Mouse (Mus musculus): ENCODE measurements around the gene Fam155a.

Gene Fam155a

DNA sequence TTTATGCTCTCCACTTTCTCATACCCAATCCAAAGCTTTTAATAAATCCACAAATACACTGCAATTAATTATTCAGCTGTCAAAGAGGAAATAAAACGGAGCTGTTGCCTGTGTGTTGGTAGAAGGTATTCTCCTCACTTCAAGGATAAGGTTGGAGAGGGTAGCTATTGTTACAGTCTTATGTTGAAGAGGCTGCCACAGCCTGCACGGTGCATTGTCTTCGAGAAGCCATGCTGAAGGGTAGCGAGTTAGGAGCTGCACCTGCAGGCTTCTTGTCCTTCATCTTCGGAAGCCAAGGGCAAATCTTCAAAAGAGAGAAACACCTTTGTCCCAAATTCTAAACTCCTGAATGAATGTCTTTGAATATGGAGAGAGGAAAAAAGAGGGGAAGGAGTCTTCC, 288.4 kb downstream of the Fam155a start:
- no peak for DNase-seq (ENCODE audit: low spot score)

DNA sequence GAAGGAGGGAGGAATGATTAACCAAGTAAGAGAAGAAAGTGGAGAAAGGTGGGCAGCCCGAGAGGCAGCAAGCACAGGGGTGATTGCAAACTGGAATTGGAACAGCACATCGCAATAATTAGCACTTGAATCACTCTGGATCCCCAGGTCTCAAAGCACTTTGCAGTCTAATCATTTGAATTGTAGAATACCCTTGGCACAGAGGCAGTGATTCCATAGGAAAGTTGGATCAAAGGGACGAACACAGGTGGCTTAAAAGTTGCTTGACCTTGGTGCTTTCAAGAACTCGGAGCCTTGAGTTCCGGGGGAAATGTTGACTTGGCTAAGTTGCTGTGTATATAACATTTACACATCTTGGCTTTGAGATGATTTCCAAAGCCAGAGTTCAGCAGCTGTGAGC, 299.7 kb downstream of the Fam155a start:
- DNase-seq (ENCODE audit: low spot score), result no peak

DNA sequence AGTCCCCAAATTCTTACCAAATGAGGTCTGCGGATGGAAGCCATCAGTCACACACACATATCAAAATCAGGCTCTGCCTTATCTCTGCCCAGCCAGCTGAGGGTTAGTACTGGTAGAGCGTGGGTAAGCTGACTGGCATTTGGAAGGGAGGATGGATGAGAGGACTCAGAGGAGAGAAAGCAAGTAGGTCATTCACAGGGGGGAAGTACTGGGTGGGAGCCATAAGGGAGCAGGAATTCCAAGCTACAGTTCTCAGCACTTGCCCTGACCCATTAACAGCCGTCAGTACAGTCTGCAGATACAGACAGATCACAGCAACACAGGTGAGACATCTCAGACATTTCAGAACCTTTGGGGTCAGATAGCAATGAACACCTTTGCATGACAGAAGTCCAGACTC, 300.8 kb downstream of the Fam155a start:
- DNase-seq (ENCODE audit: low spot score), result no peak

DNA sequence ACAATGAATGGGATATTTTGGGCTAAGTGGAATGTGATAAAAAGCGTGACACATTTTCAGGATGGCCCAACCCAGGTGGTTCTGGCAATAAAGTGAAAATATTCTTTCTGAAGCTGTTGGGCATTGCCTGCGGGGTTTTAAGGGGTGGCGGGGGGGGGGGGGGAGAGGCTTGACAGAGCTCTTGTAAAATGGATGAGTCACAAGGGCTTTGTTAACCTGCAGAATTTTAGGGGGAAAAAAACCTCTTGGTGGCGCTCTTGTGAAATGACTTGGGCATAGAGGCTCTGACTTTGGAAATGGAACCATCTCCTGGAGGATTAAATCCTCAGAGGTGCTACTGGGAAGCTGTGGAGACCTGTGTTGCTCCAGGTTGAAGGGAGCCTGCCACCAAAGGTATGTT, 309.9 kb downstream of the Fam155a start:
- DNase-seq (ENCODE audit: low spot score), result no peak

DNA sequence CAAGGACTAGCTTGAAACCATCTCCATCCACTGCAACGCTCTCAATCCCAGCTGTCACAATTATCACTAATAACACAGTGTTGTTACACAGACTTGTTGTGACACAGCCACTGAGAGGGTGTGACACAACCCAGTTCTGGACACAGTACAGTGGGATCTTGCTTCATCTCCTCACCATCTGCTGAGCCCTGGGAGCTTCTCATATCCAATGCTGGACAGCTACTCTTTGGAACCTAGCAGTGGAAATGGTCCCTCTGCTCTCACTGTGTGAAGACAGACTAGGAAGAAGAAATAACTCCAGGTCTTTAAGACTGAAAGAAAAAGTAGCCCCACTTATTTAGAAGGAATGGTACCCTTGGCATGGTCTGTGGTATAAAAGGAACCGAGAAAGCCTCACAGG, 310.3 kb downstream of the Fam155a start:
- no peak for DNase-seq (ENCODE audit: low spot score)

DNA sequence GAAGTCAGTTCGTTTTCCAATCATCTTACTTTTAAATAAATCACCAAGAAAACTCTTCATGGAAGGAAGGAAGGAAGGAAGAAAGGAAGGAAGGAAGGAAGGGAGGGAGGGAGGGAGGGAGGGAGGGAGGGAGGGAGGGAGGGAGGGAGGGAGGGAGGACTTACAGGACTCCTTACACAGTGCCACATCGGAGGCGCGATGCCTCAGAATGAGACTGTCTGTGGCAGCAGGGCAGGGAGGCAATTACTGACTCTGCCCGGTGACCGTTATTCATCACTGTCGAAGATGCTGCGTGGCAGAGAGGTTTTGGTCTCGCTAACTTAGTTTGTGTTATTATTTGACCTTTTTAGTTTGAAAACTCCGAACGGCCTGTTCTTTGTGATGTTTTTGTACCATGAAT, 312.3 kb downstream of the Fam155a start:
- no peak for DNase-seq (ENCODE audit: low spot score)

DNA sequence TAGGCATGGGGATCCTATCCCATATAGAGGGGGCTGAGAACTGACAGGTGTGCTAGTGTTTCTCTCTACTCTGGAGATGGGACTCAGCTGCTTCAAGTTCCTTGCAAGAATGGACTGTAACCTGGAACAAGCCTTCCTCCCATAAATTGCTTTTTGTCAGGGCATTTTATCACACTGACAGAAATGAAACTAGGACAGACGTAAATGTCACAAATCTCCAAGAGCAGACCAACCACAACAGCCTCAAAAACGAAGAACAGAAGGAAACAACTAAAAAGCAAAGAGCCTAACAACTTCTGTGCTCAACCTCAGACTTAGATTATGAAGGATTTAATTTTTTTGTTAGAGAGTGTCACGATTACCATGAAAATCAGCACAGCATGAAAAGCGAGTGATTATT, 315.8 kb downstream of the Fam155a start:
- DNase-seq (ENCODE audit: low spot score), result no peak

DNA sequence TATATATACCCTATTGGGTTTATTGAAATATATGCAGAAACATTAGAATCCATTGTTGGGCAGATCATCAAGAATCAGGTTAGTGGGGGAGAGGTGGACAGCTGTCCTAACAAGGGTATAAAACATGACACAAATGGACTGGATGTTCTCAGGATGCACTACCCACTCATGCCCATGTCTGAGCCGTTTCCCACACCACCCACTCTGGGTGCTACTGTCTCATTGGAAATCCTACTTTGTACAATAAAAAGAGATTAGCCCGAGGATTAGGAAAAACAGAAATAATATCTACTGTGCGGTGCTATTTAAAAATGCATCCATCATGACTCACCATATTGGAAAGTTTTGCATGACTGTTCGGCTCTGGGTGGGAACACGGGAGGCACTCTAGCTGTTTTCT, 317.2 kb downstream of the Fam155a start:
- no peak for DNase-seq (ENCODE audit: low spot score)

DNA sequence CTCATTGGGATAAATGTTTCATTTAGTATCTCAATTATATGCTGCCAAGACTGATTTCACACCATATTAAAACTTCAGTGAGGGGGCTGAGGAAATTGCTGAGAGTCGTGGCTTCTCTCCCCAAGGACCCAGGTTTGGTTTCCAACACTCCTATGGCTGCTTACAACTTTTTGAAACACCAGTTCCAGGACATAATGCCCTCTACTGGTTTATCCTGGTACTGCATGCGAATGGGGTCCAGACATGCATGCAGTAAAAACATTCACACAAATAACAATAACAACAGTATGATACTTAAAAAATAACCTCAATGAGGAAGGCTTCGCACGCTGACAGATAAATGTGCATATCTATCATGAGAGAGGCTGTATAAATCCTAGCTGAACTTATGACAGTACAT, 319.4 kb downstream of the Fam155a start:
- peak; percentile 15 for DNase-seq (ENCODE audit: low spot score)

DNA sequence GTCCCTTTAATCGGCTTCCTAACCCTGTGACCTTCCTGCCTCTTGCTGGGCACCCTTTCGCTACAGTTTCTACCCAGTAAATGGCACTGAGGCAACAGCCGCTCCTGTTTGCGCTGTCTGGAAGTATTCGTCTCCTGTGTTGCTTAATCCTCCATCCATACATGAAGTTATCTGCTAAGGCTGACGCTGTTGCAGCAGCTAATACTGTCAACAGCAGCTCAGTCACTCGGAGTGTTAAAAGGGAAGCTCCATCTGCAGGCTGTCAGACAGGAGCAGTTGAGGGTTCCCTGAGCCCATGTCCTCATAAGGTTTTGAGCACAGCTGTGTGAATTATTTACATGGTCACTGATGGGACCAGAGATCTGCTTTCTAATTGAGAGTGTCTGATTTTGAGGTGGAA, 322.3 kb downstream of the Fam155a start:
- DNase-seq (ENCODE audit: low spot score), result no peak

DNA sequence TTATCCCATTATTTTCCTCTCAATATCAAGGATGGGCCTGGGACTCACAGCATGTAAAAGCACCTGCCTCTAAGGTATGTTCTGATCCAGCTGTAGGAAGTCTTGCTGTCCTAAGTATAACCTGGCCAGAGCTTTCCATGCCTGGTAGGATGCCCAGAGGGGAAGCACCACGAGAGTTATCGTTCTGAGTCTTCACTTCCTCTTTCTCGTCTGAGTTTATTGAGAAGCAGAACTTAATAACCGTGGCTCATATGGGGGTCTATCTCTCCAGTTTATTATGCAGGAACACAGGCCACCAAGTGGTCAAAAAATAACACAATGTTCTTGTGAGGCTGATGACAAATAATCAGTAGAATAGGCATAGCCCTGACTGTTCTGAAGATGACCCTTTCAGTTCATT, 333.1 kb downstream of the Fam155a start:
- no peak for DNase-seq (ENCODE audit: low spot score)

DNA sequence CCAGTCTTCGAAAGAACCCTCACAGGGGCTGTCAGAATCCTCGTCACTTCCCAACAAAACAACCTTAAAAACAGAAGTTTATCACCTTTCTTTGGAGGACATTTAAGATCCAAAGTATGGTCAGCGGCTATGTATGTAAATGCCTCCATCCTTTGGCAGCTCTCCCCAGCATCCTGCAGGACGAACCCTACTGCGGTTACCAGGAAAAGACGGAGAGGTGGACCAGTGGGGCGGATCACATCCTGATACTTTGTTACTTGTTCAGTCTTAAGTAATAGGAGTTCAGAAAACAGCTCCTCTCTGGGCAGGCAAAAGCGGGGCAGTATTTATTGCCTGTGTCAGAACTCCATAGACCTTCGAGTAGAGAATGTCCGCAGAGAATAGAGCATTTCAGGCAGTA, 335.5 kb downstream of the Fam155a start:
- DNase-seq (ENCODE audit: low spot score), result peak; percentile 27

DNA sequence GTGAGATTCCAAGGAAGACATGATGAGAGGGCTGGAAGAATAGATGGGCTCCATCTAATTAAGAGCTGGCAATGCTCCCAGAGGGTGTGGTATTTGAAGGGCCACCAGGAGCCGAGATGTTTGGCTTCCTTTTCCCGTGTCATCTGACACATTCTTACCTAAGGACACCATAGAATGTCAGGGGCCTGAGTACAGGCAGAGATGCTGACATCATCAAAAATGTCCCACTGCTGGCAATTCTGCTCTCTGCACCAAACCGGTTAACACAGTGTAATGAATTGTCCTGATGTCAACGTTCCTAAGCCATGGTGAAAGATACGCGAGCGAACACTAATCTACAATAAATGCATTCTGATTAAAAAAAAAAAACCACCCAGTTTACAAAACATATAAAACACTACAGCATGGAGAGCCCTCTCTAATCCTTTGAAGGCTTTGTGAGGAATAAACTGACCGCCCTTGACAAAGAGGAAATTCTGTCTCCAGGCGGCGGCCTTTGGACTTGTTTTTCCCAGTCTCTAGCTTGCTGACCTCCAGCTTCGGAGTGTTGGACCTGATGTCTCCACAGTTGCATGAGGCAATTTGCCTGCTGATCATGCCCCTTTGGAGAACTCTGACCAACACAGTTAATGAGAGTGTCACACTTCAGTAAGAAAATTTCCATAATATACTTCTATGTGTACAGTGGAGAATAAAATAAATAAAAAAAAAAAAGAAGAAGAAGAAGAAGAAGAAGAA, 338.2 kb downstream of the Fam155a start:
- DNase-seq (ENCODE audit: low spot score), result no peak

DNA sequence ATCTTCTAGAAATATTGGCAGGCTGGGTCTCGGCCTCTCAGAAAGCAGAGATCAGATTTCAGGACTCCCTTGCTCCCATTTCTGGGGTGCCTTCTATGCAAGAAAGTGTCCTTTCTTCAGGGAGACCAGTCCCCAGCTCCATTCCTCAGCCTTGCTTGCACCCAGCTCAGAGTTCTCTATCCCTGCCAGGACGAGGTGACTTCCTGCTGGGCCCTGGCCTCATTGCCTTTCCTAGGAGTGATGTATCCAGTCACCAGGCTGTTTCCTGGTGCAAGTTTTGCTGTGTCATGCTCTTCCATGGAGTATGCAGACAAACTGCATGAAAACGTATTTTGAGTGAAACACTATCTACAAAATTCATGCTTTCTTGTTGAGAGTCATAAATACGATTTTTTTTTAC, 342.1 kb downstream of the Fam155a start:
- no peak for DNase-seq (ENCODE audit: low spot score)

DNA sequence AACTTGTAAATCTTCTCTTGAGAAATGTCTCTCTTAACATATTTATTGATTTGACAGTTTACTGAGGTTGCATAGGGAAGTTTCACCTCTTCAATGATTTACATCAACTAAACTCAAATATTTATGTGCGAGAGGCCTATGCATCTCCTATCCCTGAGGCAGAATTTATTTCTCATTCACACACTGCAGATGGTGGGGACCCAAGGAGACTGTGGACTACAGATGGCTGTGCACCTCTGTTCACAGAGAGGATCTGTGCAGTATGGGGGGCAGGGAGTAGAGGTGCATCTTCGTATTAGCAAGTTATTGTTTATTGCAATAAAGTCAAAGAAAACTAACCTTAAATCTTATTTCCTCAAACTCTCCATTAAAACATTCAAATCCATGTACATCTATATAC, 346.9 kb downstream of the Fam155a start:
- no peak for DNase-seq (ENCODE audit: low spot score)

DNA sequence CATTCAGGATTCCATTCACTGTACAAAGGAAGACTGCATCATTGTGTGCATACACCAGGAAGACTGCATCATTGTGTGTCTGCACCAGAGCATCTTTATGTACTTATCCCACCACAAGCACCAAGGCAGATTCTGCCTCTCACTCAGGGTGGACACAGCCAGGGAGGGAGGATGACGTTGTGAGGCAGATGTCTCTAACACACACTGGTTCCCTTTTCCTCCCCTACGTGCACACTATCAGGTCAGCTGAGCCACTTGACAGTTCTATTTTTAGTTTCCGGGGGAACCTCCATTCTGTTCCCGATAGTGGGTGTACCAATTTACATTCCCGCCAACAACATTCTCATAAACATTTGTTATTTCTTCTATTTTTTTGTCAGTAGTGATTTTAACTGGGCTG, 347.4 kb downstream of the Fam155a start:
- no peak for DNase-seq (ENCODE audit: low spot score)

DNA sequence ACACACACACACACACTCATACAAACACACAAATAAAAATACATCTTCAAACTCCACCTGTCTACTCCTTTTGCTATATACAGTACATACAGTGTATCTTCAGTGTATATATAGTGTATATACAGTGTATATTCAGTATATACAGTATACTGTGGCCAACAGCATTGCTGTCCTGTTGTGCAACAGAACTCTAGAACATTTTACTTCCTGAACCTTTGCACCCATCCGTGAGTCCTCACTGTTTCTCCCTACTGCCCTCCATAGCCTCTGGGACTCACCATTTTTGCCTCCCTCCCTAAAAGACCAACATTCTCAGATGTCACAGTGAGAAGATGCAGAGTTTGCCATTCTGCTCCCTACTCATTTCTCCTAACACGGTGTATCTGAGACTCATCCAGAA, 347.8 kb downstream of the Fam155a start:
- no peak for DNase-seq (ENCODE audit: low spot score)

DNA sequence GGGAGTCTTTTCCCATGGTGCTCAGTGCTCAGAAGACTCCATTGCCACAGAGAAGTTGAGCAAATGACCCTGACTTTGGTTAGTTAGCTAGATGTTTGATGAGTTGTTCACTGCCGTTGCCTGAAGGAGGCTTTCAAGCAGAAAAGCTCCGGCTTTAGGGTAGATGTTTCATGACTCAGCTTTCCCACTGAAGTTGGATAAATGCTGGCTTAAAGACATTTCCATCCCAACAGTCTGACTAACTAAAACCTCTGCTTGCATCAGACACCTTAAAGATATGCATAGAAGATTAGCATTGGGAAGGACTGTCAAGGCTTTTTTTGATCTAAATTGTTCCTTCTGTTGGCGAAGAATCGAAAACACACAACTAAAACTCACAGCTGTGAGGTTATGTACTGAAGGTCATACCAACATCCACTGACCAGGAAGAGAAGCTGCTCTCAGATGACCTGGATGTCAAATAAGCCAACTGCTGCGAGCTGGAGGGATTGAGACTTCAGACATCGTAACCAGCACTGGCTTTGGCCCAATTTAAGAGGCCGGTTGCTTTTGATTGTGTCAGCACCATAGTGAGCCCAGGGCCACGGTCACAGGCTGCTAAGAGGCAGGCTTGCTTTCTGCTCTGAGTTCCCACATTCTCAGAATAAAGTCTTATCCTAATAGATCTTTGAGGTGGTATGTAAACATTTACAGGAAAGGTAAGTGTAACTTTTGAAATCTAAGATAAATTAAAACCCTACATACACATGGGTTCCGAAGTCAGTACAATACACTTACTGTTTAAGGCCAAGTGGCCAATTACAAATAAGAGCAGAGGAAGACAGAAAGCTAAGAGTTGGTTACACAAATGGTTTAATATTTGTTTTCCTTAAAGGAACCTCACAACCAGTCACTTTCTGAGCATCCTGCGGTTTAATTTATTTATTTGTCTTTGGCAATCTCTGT, 351.8 kb downstream of the Fam155a start:
- no peak for DNase-seq (ENCODE audit: low spot score)

DNA sequence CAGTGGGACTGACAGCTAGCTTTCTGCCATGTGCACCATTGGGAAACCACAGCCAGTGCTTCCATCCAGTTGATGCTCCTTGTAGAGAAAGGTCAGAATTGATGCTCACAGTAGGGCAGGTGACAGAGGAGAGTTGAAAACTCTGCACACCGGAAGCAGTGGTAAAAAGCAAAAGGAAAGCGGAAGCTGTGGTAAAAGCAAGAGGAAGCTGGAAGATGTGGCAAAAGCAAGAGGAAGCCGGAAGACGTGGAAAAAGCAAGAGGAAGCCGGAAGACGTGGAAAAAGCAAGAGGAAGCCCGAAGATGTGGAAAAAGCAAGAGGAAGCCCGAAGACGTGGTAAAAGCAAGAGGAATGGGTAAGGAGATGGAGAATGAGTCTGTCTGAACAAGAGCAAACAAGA, 354.8 kb downstream of the Fam155a start:
- no peak for DNase-seq (ENCODE audit: low spot score)

DNA sequence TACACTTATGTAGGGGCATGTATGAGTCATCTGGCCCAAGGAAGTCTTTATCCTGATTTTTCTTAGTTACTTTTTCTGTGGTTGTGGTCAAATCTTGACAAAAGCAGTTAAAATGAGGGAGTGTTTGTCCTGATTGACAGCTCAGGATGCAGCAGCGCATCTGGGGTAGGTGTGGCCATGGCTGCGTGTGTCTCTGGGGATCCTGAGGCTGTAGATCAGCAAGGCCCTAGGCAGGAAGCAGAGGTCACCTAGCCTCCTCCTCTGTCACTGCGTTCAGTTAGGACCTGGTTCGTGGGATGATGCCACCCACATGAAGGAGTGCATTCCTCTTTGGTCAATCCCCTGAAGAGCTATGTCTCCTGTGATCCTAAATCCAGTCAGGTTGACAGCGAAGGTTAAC, 362.5 kb downstream of the Fam155a start:
- DNase-seq (ENCODE audit: low spot score), result no peak

DNA sequence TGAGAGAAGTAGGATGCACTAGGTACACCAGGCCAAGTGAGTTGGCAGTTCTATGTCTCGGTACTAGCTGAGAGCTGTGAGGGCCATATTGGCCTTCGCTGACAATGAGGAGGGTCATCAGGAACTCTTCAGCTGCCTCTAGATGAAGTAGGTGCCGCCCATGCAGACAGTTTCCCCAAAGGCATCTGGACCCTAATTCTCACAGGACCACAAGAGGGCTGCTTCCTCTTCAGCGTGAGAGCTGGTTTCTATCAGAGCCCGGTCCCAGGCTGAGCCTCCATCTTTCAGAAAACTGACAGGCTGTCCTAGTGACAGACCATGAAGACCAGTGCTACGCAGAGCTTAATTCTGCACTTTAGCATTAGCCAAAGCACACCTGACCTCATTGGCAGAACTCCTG, 364.8 kb downstream of the Fam155a start:
- DNase-seq (ENCODE audit: low spot score), result no peak

DNA sequence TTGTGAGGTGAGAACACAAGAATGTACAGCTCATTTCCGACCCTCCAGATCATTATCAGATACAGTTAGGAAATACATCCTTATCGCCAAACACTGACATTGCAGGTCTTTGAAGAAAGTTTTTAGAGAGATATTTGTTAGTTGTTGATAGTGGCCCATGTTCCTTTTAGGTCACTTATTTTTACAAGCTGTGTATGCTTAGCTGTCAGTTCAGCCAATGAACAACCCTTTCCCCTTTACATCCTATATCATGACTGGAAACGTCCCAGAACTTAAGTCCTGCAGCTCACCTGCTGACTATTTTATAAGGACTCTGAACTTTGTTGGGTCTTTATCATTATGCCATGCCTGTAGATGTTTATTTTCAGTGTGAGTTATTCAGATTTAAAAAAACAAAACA, 366.3 kb downstream of the Fam155a start:
- no peak for DNase-seq (ENCODE audit: low spot score)

DNA sequence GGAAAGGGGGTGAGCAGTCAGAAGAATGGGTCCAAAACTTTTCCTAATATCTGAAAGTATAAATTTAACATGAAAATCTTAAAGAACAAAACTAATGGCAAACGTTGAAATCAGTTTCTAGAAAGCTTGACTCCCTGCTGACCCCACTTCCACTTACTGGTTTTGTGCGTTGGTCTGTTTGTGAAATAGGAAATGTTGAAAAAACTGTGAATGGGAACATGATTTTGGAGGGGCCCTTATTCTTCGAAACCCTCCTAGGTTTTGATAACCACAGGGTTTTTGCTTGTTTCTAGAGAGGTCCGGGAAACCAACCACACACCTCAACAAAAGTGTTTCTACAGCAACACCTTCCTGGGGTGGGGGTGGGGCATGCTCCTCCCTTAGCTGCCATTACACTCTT, 368.6 kb downstream of the Fam155a start:
- DNase-seq (ENCODE audit: low spot score), result no peak

Measured in testis, postnatal 14 days (tissue).